In genomic region chr14:121928375-121929137, GRCm38 (mm10) we compare ENCODE assay signal across 9 mouse cellular contexts. TPM values are rescaled to one million over a fixed set of nuclear protein-coding genes. Genes with fewer than 3 reads are reported as not detected.
DNase-seq lines count a peak whose midpoint lies in the region; ATAC-seq and TF ChIP-seq lines count a peak whose summit lies in the region.
"Had no signal": no experiment of that assay in that cellular context is flagged by ENCODE, and none has a peak within 500 bp of the region (broad histone marks: within the 10 kb centered on the region; RNA-seq: fewer than 3 reads in every experiment).

No protein-coding gene starts in this region.

- in situ Hi-C loops in CH12.LX (cut with MboI; ENCODE audit: low pct_ligation_motif_present, low pct_unique_long_range_greater_than_20kb, low sequenced_read_pairs): no loop called here

- no peak overlapping the region for H3K4me2 ChIP-seq in heart, embryonic 11.5 days
- H3K4me2 ChIP-seq in CH12.LX (ENCODE audit: insufficient read depth, low read depth, poor library complexity, severe bottlenecking): no peak overlapping the region

- dilution Hi-C loops in CH12.LX (cut with MboI; ENCODE audit: extremely low pct_ligation_motif_present, extremely low pct_unique_long_range_greater_than_20kb, low sequenced_read_pairs): no loop called here

- H3K79me2 ChIP-seq in CH12.LX (replicated peaks; ENCODE audit: control insufficient read depth, extremely low read depth, insufficient read depth, poor library complexity, severe bottlenecking): no peaks in the 10 kb centered on the region

- peak; percentile 95 for TF ChIP-seq RAD21 in CH12.LX (IDR thresholded peaks at IDR 0.05; ENCODE audit: low read depth, low read length)

- H3K9ac ChIP-seq in heart, embryonic 11.5 days (ENCODE audit: low read depth, low read length): no peak overlapping the region
- no peak overlapping the region for H3K9ac ChIP-seq in CH12.LX (ENCODE audit: insufficient read depth, low read depth)

- H3K4me3 ChIP-seq in heart, embryonic 11.5 days (ENCODE audit: low read depth, low read length): no peak overlapping the region
- H3K4me3 ChIP-seq in CH12.LX (replicated peaks in 1 of 3; ENCODE audit: low read depth in 2 of 3, low read length in 2 of 3, poor library complexity in 1 of 3): no peak overlapping the region
- no peak overlapping the region for H3K4me3 ChIP-seq in brown adipose tissue, adult 24 weeks (ENCODE audit: insufficient read depth, low read depth, low read length)
- H3K4me3 ChIP-seq: myocyte had no signal

- DNase-seq in heart, adult 18-20 months: peak; percentile 52 to 83
- peak; percentile 77 for DNase-seq in CH12.LX (ENCODE audit: extremely low read depth)
- peak; percentile 63 for DNase-seq in heart, adult 8-10 months (ENCODE audit: low spot score)
- peak; percentile 67 for DNase-seq in kidney, postnatal 14 days
- peak; percentile 76 for DNase-seq in lung, postnatal 14 days
- peak; percentile 38 for DNase-seq in telencephalon, adult 2 months (ENCODE audit: low read depth, low spot score)

- H3K4me1 ChIP-seq in heart, embryonic 11.5 days (ENCODE audit: control insufficient read depth, insufficient read depth, low read length): peaks cover 14% of the 10 kb centered on the region; the same call in 1 of the 2 replicates
- H3K4me1 ChIP-seq in CH12.LX (ENCODE audit: control insufficient read depth in 1 of 2, insufficient read depth in 2 of 2): peaks cover 16 to 70% of the 10 kb centered on the region in 2 experiments
- H3K4me1 ChIP-seq in brown adipose tissue, adult 24 weeks (ENCODE audit: control insufficient read depth, insufficient read depth, insufficient read length, low read length): peaks cover 13% of the 10 kb centered on the region

- 46% methylated on average over 8 of the region's 8 CpGs for WGBS in heart, embryonic 11.5 days (ENCODE audit: insufficient replicate concordance)

- peak; percentile 73 to 92 for TF ChIP-seq CTCF in CH12.LX (conservative IDR thresholded peaks at IDR 0.05 in 1 of 2, IDR thresholded peaks at IDR 0.05 in 1 of 2; ENCODE audit: low read depth in 2 of 2, low read length in 2 of 2)

- ATAC-seq in heart, embryonic 11.5 days (replicated peaks; ENCODE audit: insufficient number of reproducible peaks, low FRiP score, low TSS enrichment): no peak

- no peak overlapping the region for H3K27ac ChIP-seq in heart, embryonic 11.5 days (ENCODE audit: low read depth, low read length)
- H3K27ac ChIP-seq in CH12.LX (ENCODE audit: insufficient read depth, low read depth): peak overlapping the region; percentile 22
- H3K27ac ChIP-seq in brown adipose tissue, adult 24 weeks (replicated peaks; ENCODE audit: low read depth, low read length): peak overlapping the region; percentile 71

- no peaks in the 10 kb centered on the region for H3K36me3 ChIP-seq in heart, embryonic 11.5 days (ENCODE audit: control insufficient read depth, insufficient read depth, low read length)
- H3K36me3 ChIP-seq in CH12.LX (replicated peaks in 1 of 2; ENCODE audit: control insufficient read depth in 1 of 2, insufficient read depth in 1 of 2, low read length in 1 of 2): peaks cover 0 to 36% of the 10 kb centered on the region in 2 experiments

- TF ChIP-seq POLR2A in CH12.LX (IDR thresholded peaks at IDR 0.05; ENCODE audit: low read depth, low read length): no peak

- no peaks in the 10 kb centered on the region for H3K9me3 ChIP-seq in heart, embryonic 11.5 days (replicated peaks; ENCODE audit: control insufficient read depth, low read length)
- H3K9me3 ChIP-seq in CH12.LX (replicated peaks; ENCODE audit: low read length): no peaks in the 10 kb centered on the region

- no peak for TF ChIP-seq EP300 in CH12.LX (IDR thresholded peaks at IDR 0.05; ENCODE audit: low read length)

- H3K27me3 ChIP-seq in heart, embryonic 11.5 days (ENCODE audit: control insufficient read depth, insufficient read depth, low read length): no peaks in the 10 kb centered on the region
- no peaks in the 10 kb centered on the region for H3K27me3 ChIP-seq in CH12.LX (replicated peaks)

TF ChIP-seq in CH12.LX, 34 proteins besides CTCF, POLR2A, EP300 and RAD21:
- TF ChIP-seq MAZ (IDR thresholded peaks at IDR 0.05; ENCODE audit: low read depth, low read length): no peak
- TF ChIP-seq UBTF (IDR thresholded peaks at IDR 0.05; ENCODE audit: low read depth, low read length): no peak
- peak; percentile 27; the same call in 1 of the 2 replicates for TF ChIP-seq MYC (IDR thresholded peaks at IDR 0.05; ENCODE audit: low read depth, low read length)
- peak; percentile 89 for TF ChIP-seq SMC3 (IDR thresholded peaks at IDR 0.05; ENCODE audit: low read depth, low read length)
- no peak for TF ChIP-seq RCOR1 (conservative IDR thresholded peaks at IDR 0.05; ENCODE audit: low read depth, low read length)

RNA-seq across cellular contexts. Expression of gene Gpr18, which starts 13.0 kb away (rescaled TPM):
- 1 to 10 TPM in 1 of 2 experiments, under 1 TPM in 1; 0.22 to 1.8 TPM for total RNA-seq in heart, adult 18-20 months (2021)
- 0.20 and 0.42 TPM in 2 replicates for polyA plus RNA-seq in heart, embryonic 11.5 days (2014; fragmentation: Nextera tagmentation; extraction: Ambion mirVana)
- total RNA-seq in CH12.LX (2012; rRNA removed): 26.8 and 33.5 TPM in 2 replicates
- 32.5 and 37.0 TPM in 2 replicates for total RNA-seq in CH12.LX (2014; rRNA removed)
- polyA plus RNA-seq in CH12.LX (2012; ENCODE audit: insufficient read length, low read depth): 37.8 and 46.2 TPM in 2 replicates
- polyA plus RNA-seq in brown adipose tissue, adult 24 weeks (2012; ENCODE audit: insufficient read depth, insufficient read length, missing spikeins): not detected in 2 replicates
- total RNA-seq in heart, adult 8-10 months (2022): under 1 TPM in 3 of 4 experiments, not detected in 1; 0.16 to 0.23 (median 0.19) TPM
- polyA plus RNA-seq: myocyte had no signal

RNA-seq across cellular contexts. Expression of gene Gpr183, which starts 36.4 kb away (rescaled TPM):
- total RNA-seq in heart, adult 18-20 months (2021): 1 to 10 TPM in 1 of 2 experiments, under 1 TPM in 1; 0.62 to 1.8 TPM
- polyA plus RNA-seq in heart, embryonic 11.5 days (2014; fragmentation: Nextera tagmentation; extraction: Ambion mirVana): 1.5 TPM in 2 replicates
- total RNA-seq in CH12.LX (2012; rRNA removed) (3.6 and 4.0 TPM in 2 replicates), CH12.LX (2014; rRNA removed) (16.2 and 16.3 TPM in 2 replicates)
- polyA plus RNA-seq in CH12.LX (2012; ENCODE audit: insufficient read length, low read depth): 8.3 and 8.7 TPM in 2 replicates
- 1.3 TPM in 2 replicates for polyA plus RNA-seq in brown adipose tissue, adult 24 weeks (2012; ENCODE audit: insufficient read depth, insufficient read length, missing spikeins)
- total RNA-seq in heart, adult 8-10 months (2022): 1 to 10 TPM in 3 of 4 experiments, under 1 TPM in 1; 0.87 to 1.7 (median 1.1) TPM

RNA-seq across cellular contexts. Expression of gene Ubac2, which starts 50.1 kb away (rescaled TPM):
- 10 to 100 TPM; 28.9 to 31.0 TPM for total RNA-seq in heart, adult 18-20 months (2021)
- 63.4 and 69.5 TPM in 2 replicates for polyA plus RNA-seq in heart, embryonic 11.5 days (2014; fragmentation: Nextera tagmentation; extraction: Ambion mirVana)
- total RNA-seq in CH12.LX (2012; rRNA removed): 30.8 and 32.8 TPM in 2 replicates
- total RNA-seq in CH12.LX (2014; rRNA removed): 39.7 and 40.1 TPM in 2 replicates
- 32.6 and 35.5 TPM in 2 replicates for polyA plus RNA-seq in CH12.LX (2012; ENCODE audit: insufficient read length, low read depth)
- 19.1 and 21.3 TPM in 2 replicates for polyA plus RNA-seq in brown adipose tissue, adult 24 weeks (2012; ENCODE audit: insufficient read depth, insufficient read length, missing spikeins)
- 10 to 100 TPM; 30.4 to 31.5 (median 30.8) TPM for total RNA-seq in heart, adult 8-10 months (2022)

Comparison
In these comparisons a context has a peak if more than half of its experiments do, and no peak if none do; other contexts are left out.
1. RNA of gene Gpr18, which starts 13.0 kb away (total RNA-seq): 26.8 to 37.0 TPM in CH12.LX; 0.22 to 1.8 TPM in heart, adult 18-20 months and 0.16 to 0.23 TPM in heart, adult 8-10 months; every median in the first group is over 4 times any median in the second.
2. Peak in every context shown above with its lines, with median percentiles within 50 percentile points of each other: DNase-seq.